Mouse (Mus musculus): ENCODE measurements around the gene Evi5l. TPM values are rescaled to one million over a fixed set of nuclear protein-coding genes. Genes with fewer than 3 reads are reported as not detected.

Evi5l gene
- polyA plus RNA-seq, 1 experiment from 2014 or later, result 15.0 TPM

DNA sequence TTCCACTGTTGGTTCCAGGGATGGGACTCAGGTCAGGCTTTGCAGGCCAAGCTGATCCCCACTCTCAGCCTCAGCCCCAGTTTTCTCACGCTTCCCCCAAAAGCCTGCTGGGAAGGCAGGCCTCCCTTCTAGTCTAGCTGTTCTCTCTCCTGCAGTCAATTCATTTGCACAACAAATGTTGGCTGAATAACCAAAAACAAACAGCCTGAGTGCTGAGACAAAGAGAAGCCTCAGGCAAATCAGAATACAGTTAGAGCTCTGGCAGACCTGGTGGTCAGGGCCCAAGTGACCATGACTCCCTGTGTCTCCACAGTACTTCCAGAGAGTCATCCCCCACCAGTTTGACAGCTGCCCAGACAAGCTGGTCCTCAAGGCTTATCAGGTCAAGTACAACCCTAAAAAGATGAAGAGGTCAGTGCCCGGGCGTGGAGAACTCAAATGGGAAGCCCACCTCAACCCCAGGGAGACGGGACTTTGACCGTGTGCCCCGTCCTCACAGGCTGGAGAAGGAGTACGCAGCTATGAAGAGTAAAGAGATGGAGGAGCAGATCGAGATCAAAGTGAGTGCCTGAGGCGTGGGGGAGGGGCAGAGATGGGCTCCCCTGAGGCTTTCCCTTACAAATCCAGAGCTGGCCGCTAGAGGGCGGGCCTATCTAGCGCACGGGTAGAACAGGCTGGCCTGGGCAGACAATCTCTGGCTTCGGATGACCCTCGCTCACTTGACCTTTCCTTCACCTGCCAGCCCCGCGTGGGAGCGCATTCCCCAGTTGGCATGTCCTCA lies 26.6 kb downstream of the Evi5l start:
- WGBS, result 11% methylated on average over 18 of the region's 18 CpGs
- 0 out of 2 replicates have a peak, but pooled peaks cover 5% of the 10 kb centered on the region for H3K36me3 ChIP-seq (ENCODE audit: control insufficient read depth, insufficient read depth)
- ATAC-seq (replicated peaks; ENCODE audit: extremely low read depth, insufficient read depth, low FRiP score), result peak; percentile 85
- H3K27ac ChIP-seq (ENCODE audit: low read length), result no peak overlapping the region
- peaks cover 6% of the 10 kb centered on the region for H3K4me1 ChIP-seq (ENCODE audit: control insufficient read depth, insufficient read depth, low read length)
- H3K9ac ChIP-seq (ENCODE audit: low read length), result no peak overlapping the region
- peak overlapping the region; percentile 46 for H3K4me2 ChIP-seq (ENCODE audit: low read depth, low read length)
- H3K4me3 ChIP-seq (ENCODE audit: low read length), result no peak overlapping the region
- H3K27me3 ChIP-seq (ENCODE audit: control insufficient read depth, insufficient read depth, low read length), result no peaks in the 10 kb centered on the region
- H3K9me3 ChIP-seq (replicated peaks; ENCODE audit: control insufficient read depth, low read length), result no peaks in the 10 kb centered on the region

DNA sequence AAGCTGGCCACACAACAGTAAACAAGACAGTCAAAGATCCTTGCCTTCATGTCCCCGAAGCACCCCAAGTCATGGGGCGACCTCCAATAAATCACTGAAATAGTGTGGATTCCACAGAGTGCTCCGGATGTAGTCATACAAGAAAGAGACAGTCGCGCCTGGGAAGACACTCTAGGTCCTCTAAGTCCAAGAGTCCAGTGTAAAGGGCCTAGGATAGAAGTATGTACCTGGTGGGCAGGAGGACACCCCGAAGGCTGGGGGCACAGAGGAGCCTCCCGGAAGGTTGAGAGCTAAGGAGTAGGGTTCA lies 27.2 kb downstream of the Evi5l start:
- no peak overlapping the region for H3K27ac ChIP-seq (ENCODE audit: low read length)
- no peaks in the 10 kb centered on the region for H3K27me3 ChIP-seq (ENCODE audit: control insufficient read depth, insufficient read depth, low read length)
- H3K9me3 ChIP-seq (replicated peaks; ENCODE audit: control insufficient read depth, low read length), result no peaks in the 10 kb centered on the region
- whole genome bisulfite sequencing, result 46% methylated on average over 7 of the region's 7 CpGs
- H3K36me3 ChIP-seq (ENCODE audit: control insufficient read depth, insufficient read depth), result 0 out of 2 replicates have a peak, but pooled peaks cover 1% of the 10 kb centered on the region
- H3K4me2 ChIP-seq (ENCODE audit: low read depth, low read length), result peak overlapping the region; percentile 46
- H3K4me3 ChIP-seq (ENCODE audit: low read length), result no peak overlapping the region
- peaks cover 6% of the 10 kb centered on the region for H3K4me1 ChIP-seq (ENCODE audit: control insufficient read depth, insufficient read depth, low read length)
- no peak overlapping the region for H3K9ac ChIP-seq (ENCODE audit: low read length)
- no peak for ATAC-seq (replicated peaks; ENCODE audit: extremely low read depth, insufficient read depth, low FRiP score)

DNA sequence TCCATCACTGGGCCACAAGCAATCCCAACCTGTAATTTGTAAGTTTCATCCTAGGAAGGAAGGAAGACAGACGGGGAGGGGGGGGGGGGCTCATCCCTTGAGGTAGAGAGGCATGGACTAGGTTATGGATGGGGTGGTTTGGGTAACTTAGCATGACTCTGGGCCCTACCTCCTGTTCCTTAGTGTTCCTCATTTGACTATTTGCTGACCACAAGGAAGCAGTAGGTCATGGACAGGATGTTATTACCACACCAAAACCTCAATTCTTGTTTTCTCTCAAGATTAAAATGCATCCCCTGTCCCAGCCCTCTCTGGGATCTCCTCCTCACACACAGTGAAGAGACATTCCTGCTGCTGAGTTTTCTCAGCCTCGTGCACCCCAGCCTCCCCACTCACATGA lies 35.0 kb downstream of the Evi5l start:
- peaks cover 21% of the 10 kb centered on the region for H3K27me3 ChIP-seq (ENCODE audit: control insufficient read depth, insufficient read depth, low read length)
- no peak overlapping the region for H3K4me2 ChIP-seq (ENCODE audit: low read depth, low read length)
- H3K9ac ChIP-seq (ENCODE audit: low read length), result no peak overlapping the region
- no peaks in the 10 kb centered on the region for H3K9me3 ChIP-seq (replicated peaks; ENCODE audit: control insufficient read depth, low read length)
- ATAC-seq (replicated peaks; ENCODE audit: extremely low read depth, insufficient read depth, low FRiP score), result no peak
- H3K4me1 ChIP-seq (ENCODE audit: control insufficient read depth, insufficient read depth, low read length), result no peaks in the 10 kb centered on the region; the same call in 1 of the 2 replicates
- no peak overlapping the region for H3K4me3 ChIP-seq (ENCODE audit: low read length)
- H3K27ac ChIP-seq (ENCODE audit: low read length), result no peak overlapping the region
- H3K36me3 ChIP-seq (ENCODE audit: control insufficient read depth, insufficient read depth), result no peaks in the 10 kb centered on the region
- 59% methylated on average over 2 of the region's 2 CpGs for WGBS

DNA sequence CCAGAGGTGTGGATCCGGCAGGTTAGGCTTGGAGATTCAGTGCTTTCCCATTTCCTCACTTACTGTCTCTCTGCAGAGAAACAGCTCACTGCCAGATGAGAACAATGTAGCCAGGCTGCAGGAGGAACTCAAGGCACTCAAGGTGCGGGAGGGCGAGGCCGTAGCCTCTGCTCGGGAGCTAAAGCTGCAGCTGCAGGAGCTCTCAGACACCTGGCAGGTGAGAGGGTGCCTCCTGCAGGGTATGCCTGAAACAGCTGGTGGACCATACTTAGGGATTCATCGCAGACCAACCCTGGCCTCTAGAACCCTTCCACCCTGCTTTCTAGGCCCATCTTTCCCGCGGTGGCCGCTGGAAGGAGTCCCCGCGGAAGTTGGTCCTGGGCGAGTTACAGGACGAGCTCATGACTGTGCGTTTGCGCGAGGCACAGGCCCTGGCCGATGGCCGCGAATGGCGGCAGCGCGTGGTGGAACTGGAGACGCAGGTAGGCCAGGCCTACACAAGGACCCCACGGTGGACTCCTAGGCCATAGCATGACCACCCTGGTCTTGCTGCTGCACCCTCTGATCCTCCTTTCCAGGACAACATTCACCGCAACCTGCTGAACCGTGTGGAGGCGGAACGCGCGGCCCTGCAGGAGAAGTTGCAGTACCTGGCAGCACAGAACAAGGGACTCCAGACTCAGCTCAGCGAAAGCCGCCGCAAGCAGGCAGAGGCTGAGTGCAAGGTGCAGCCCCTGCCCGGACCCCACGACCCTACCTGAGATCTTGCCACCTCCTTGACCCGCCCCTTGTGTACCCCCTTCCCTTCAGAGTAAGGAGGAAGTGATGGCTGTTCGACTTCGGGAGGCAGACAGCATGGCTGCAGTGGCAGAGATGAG lies 39.1 kb downstream of the Evi5l start:
- Histone ChIP-seq H3K4me1 (ENCODE audit: control insufficient read depth, insufficient read depth, low read length) (peaks cover 5% of the 10 kb centered on the region), H3K27me3 (ENCODE audit: control insufficient read depth, insufficient read depth, low read length) (peaks cover 26% of the 10 kb centered on the region), H3K9me3 (replicated peaks; ENCODE audit: control insufficient read depth, low read length) (no peaks in the 10 kb centered on the region; the same call in 1 of the 2 replicates), H3K36me3 (ENCODE audit: control insufficient read depth, insufficient read depth) (no peaks in the 10 kb centered on the region; the same call in 1 of the 2 replicates), H3K4me3 (ENCODE audit: low read length) (peak overlapping the region; percentile 23), H3K4me2 (ENCODE audit: low read depth, low read length) (peak overlapping the region; percentile 45; the same call in 1 of the 2 replicates), H3K27ac (ENCODE audit: low read length) (no peak overlapping the region), H3K9ac (ENCODE audit: low read length) (no peak overlapping the region)
- ATAC-seq (replicated peaks; ENCODE audit: extremely low read depth, insufficient read depth, low FRiP score), result no peak
- 33% methylated on average over 38 of the region's 38 CpGs for WGBS

DNA sequence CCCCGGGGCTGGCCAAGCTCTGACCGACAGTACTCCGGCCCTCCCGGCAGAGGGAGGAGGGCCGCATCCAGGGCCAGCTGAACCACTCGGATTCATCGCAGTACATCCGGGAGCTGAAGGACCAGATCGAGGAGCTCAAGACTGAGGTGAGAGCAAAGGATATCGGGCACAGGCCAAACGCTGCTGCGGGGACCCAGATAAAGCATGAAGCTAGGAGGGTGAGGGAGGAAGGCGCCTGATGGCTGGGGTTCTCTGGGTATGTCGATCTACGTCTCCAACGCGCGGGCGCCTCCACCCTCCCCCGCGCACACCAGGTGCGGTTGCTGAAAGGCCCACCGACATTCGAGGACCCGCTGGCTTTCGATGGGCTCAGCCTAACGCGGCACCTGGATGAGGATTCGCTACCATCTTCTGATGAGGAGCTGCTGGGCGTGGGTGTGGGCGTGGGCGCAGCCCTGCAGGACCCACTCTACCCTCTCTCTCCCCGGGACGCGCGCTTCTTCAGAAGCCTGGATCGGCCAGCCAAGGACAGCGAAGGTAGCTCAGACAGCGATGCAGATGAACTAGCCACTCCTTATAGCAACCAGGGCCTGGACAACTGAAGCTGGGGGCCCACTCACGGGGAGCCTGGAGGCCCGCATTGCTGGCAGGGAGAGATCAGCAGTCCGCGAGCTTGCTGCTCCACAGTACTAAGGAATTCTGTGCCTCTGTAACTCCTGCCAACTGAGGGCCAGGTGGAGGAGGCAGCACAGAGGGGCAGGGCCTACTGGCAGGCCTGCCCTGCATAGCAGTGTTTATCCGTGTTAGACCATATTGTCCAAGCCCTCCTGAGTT lies 40.0 kb downstream of the Evi5l start:
- Histone ChIP-seq H3K4me3 (ENCODE audit: low read length) (peak overlapping the region; percentile 23), H3K9me3 (replicated peaks; ENCODE audit: control insufficient read depth, low read length) (no peaks in the 10 kb centered on the region; the same call in 1 of the 2 replicates), H3K36me3 (ENCODE audit: control insufficient read depth, insufficient read depth) (no peaks in the 10 kb centered on the region; the same call in 1 of the 2 replicates), H3K9ac (ENCODE audit: low read length) (peak overlapping the region; percentile 45), H3K4me1 (ENCODE audit: control insufficient read depth, insufficient read depth, low read length) (peaks cover 5% of the 10 kb centered on the region), H3K27me3 (ENCODE audit: control insufficient read depth, insufficient read depth, low read length) (peaks cover 26% of the 10 kb centered on the region), H3K4me2 (ENCODE audit: low read depth, low read length) (peak overlapping the region; percentile 45), H3K27ac (ENCODE audit: low read length) (no peak overlapping the region)
- WGBS, result 16% methylated on average over 44 of the region's 44 CpGs
- ATAC-seq (replicated peaks; ENCODE audit: extremely low read depth, insufficient read depth, low FRiP score), result peak; percentile 37; the same call in 1 of the 2 replicates

DNA sequence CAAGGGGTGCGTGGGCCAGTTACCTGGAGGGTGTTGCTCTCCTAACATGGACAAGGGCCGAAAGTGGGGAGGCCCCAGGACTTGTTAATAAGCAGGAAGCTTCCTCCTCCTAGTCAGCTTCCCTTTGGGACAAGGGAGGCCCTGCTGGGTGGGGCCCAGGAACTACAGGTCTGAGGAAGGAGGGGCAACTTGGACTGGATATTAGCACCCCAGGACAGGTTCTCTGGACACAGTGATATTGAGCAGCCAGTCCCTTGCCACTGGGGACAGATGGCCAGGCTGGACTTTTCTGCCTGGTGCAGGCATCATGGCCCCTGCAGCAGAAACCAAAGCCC lies 40.6 kb downstream of the Evi5l start:
- H3K9ac ChIP-seq (ENCODE audit: low read length), result no peak overlapping the region
- ATAC-seq (replicated peaks; ENCODE audit: extremely low read depth, insufficient read depth, low FRiP score), result no peak
- H3K4me1 ChIP-seq (ENCODE audit: control insufficient read depth, insufficient read depth, low read length), result peaks cover 5% of the 10 kb centered on the region
- H3K4me3 ChIP-seq (ENCODE audit: low read length), result no peak overlapping the region
- H3K36me3 ChIP-seq (ENCODE audit: control insufficient read depth, insufficient read depth), result no peaks in the 10 kb centered on the region; the same call in 1 of the 2 replicates
- H3K27me3 ChIP-seq (ENCODE audit: control insufficient read depth, insufficient read depth, low read length), result peaks cover 26% of the 10 kb centered on the region
- WGBS, result 61% methylated on average over 2 of the region's 2 CpGs
- no peak overlapping the region; the same call in 1 of the 2 replicates for H3K4me2 ChIP-seq (ENCODE audit: low read depth, low read length)
- H3K27ac ChIP-seq (ENCODE audit: low read length), result no peak overlapping the region
- H3K9me3 ChIP-seq (replicated peaks; ENCODE audit: control insufficient read depth, low read length), result no peaks in the 10 kb centered on the region; the same call in 1 of the 2 replicates

DNA sequence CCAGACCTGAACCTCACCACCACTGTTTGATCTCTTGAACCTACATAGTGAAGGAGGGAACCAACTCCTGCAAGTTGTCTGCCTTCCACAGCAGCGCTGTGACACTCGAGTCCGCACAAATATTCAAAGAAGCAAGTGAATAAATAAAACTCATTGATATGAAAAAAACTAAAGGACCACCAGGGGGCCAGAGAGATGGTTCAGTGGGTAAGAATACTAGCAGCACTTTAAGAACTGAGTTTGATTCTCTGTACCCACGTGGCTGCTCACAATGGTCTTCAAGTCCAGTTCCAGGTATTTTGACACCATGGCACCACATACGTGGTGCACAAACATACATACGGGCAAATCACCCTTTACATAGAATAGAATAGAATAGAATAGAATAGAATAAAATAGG lies 44.7 kb downstream of the Evi5l start:
- Histone ChIP-seq H3K4me1 (ENCODE audit: control insufficient read depth, insufficient read depth, low read length) (peaks cover 20% of the 10 kb centered on the region), H3K9ac (ENCODE audit: low read length) (no peak overlapping the region), H3K4me3 (ENCODE audit: low read length) (no peak overlapping the region), H3K9me3 (replicated peaks; ENCODE audit: control insufficient read depth, low read length) (no peaks in the 10 kb centered on the region; the same call in 1 of the 2 replicates), H3K36me3 (ENCODE audit: control insufficient read depth, insufficient read depth) (no peaks in the 10 kb centered on the region; the same call in 1 of the 2 replicates), H3K27ac (ENCODE audit: low read length) (no peak overlapping the region), H3K4me2 (ENCODE audit: low read depth, low read length) (no peak overlapping the region), H3K27me3 (ENCODE audit: control insufficient read depth, insufficient read depth, low read length) (peaks cover 33% of the 10 kb centered on the region)
- WGBS, result 75% methylated on average over 6 of the region's 6 CpGs
- no peak for ATAC-seq (replicated peaks; ENCODE audit: extremely low read depth, insufficient read depth, low FRiP score)

DNA sequence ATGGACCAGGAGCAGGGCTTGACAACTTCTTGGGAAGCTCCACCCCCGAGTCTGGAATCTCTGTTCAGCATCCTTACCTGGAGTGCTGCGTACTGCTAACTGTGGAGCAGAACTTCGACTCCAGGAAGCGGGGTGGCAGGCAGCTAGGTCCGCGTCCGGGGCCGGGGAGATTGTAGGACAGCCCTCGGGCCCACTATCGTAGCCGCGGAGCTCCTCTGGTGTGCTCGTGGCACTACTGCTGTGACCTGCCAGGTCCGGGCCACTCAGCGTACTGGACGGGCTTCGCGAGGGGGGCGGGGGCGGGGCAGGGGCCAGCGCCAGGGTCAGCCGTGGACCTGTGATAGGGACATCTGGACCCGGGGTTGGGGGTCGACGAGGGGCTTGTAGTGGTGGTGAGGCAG lies 46.4 kb downstream of the Evi5l start:
- Histone ChIP-seq H3K9me3 (replicated peaks; ENCODE audit: control insufficient read depth, low read length) (no peaks in the 10 kb centered on the region; the same call in 1 of the 2 replicates), H3K27ac (ENCODE audit: low read length) (no peak overlapping the region), H3K4me1 (ENCODE audit: control insufficient read depth, insufficient read depth, low read length) (peaks cover 27% of the 10 kb centered on the region), H3K27me3 (ENCODE audit: control insufficient read depth, insufficient read depth, low read length) (peaks cover 43% of the 10 kb centered on the region), H3K4me2 (ENCODE audit: low read depth, low read length) (peak overlapping the region; percentile 76), H3K9ac (ENCODE audit: low read length) (peak overlapping the region; percentile 54), H3K36me3 (ENCODE audit: control insufficient read depth, insufficient read depth) (no peaks in the 10 kb centered on the region; the same call in 1 of the 2 replicates), H3K4me3 (ENCODE audit: low read length) (peak overlapping the region; percentile 41)
- 0 out of 2 replicates have a peak, but pooled peaks have one; percentile 2 for ATAC-seq (replicated peaks; ENCODE audit: extremely low read depth, insufficient read depth, low FRiP score)
- WGBS, result 1% methylated on average over 25 of the region's 25 CpGs
